Mouse (Mus musculus) retina, adult 2 months (tissue): Measurements from ENCODE around the gene Slc39a11.

Experiments used
- DNase-seq: peaks from one replicate; pipeline ENCODE4 v3.0.0-alpha.2; 2012; ENCODE audit warnings: low read depth, low spot score

Slc39a11 gene

GRCm38 (mm10) chr11:113292906-113293614 lies 356.8 kb downstream of the Slc39a11 start:
- no peak for DNase-seq

GRCm38 (mm10) chr11:113291781-113292714 lies 357.8 kb downstream of the Slc39a11 start:
- DNase-seq = no peak

- DNase-seq = no peak
Measured at GRCm38 (mm10) chr11:113290911-113291310, 359.0 kb downstream of the Slc39a11 start.

GRCm38 (mm10) chr11:113284951-113285741 lies 364.7 kb downstream of the Slc39a11 start:
- no peak for DNase-seq

GRCm38 (mm10) chr11:113283376-113283811 lies 366.5 kb downstream of the Slc39a11 start:
- DNase-seq = no peak

- no peak for DNase-seq
Measured at GRCm38 (mm10) chr11:113278238-113278637, 371.6 kb downstream of the Slc39a11 start.

- DNase-seq = no peak
Measured at GRCm38 (mm10) chr11:113277034-113277612, 372.8 kb downstream of the Slc39a11 start.

- DNase-seq = no peak
Measured at GRCm38 (mm10) chr11:113276518-113276917, 373.4 kb downstream of the Slc39a11 start.

GRCm38 (mm10) chr11:113274037-113274436 lies 375.8 kb downstream of the Slc39a11 start:
- DNase-seq = no peak

- DNase-seq = no peak
Measured at GRCm38 (mm10) chr11:113271857-113272256, 378.0 kb downstream of the Slc39a11 start.

- DNase-seq = no peak
Measured at GRCm38 (mm10) chr11:113268831-113269319, 381.0 kb downstream of the Slc39a11 start.

GRCm38 (mm10) chr11:113267516-113268230 lies 382.2 kb downstream of the Slc39a11 start:
- DNase-seq = no peak

GRCm38 (mm10) chr11:113266706-113267105 lies 383.2 kb downstream of the Slc39a11 start:
- DNase-seq = no peak

- DNase-seq = no peak
Measured at GRCm38 (mm10) chr11:113265567-113265966, 384.3 kb downstream of the Slc39a11 start.

GRCm38 (mm10) chr11:113263971-113264370 lies 385.9 kb downstream of the Slc39a11 start:
- DNase-seq = no peak

- no peak for DNase-seq
Measured at GRCm38 (mm10) chr11:113262062-113262461, 387.8 kb downstream of the Slc39a11 start.

- DNase-seq = no peak
Measured at GRCm38 (mm10) chr11:113261421-113261820, 388.5 kb downstream of the Slc39a11 start.

GRCm38 (mm10) chr11:113259712-113260382 lies 390.0 kb downstream of the Slc39a11 start:
- DNase-seq = no peak

- no peak for DNase-seq
Measured at GRCm38 (mm10) chr11:113258016-113258415, 391.9 kb downstream of the Slc39a11 start.

- DNase-seq = no peak
Measured at GRCm38 (mm10) chr11:113254653-113255052, 395.2 kb downstream of the Slc39a11 start.
